Mouse (Mus musculus): ENCODE measurements around the gene Gm10490. TPM values are rescaled to one million over a fixed set of nuclear protein-coding genes. Genes with fewer than 3 reads are reported as not detected.
"Not testable (repeated sequence)": the region's sequence is repeated elsewhere in the genome, so short reads cannot be mapped to it uniquely, and the experiment has no call there.

Gene Gm10490
- polyA plus RNA-seq, 1 experiment from 2014 or later: not detected

DNA sequence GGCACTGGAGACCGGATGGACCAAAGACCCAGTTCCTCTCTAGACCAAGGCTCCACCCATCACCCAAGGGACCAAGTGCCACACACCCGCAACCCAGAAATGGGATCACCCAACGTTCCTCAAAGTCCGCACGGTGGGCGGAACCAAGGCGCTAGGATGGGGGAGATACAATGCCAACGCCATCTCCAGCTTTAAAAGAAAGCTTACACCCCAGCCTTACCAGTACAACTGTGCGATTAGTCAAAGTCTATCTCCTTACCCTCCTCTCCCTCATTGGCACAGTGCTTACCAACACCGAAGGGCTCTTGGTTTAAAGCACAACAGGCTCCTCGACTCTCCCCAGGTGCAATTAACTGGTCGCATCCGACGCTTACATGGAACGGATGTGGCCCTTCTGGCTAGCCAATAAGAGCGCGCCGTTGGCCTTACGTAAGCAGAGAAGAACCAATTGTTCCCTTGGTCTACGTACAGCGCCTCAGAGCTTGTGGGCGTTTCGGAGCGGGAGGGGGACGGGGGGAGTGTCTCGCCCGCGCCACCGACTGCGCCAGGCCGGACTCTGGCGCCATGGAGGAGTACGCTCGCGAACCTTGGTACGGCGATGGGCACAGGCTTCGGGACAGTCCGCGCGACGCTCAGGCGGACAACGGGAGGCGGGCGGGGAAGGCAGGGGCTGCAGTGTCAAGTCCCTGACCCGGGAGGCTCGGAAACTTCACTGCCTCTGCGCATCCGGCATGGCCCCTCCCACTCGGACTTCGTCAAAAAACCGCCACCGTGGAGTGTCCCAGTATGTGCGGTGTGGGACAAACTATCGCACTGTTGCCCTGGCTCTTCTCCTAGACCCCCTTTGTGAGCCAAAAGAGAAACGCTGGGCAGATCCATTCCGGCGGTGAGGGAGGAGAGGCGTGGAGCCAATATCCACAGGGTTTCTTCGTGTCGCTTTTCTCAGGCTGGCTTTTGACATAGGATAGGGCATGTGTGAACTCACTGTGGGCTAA is 10.2 kb upstream of the Gm10490 start, which contains the start of the genes Pqbp1 and Timm17b:
Gene Pqbp1 (minus strand): TSS at position 390 of the 995 bp plus-strand sequence.
Gene Timm17b (plus strand): TSS at position 478 of the 995 bp plus-strand sequence.
- Histone ChIP-seq H3K4me2 (ENCODE audit: low read length) (peak within 1 kb of the TSS; percentile 55), H3K27me3 (ENCODE audit: insufficient read depth, low read length) (no peaks in the 10 kb centered on the region), H3K4me1 (replicated peaks; ENCODE audit: insufficient read depth, low read length) (no peaks in the 10 kb centered on the region), H3K4me3 (replicated peaks; ENCODE audit: low read depth, low read length) (peak within 1 kb of the TSS; percentile 53), H3K9me3 (replicated peaks; ENCODE audit: low read length) (no peaks in the 10 kb centered on the region), H3K27ac (peak within 1 kb of the TSS; percentile 82), H3K9ac (ENCODE audit: low read depth, low read length) (peak within 1 kb of the TSS; percentile 58; the same call in 1 of the 2 replicates), H3K36me3 (ENCODE audit: insufficient read depth, low read length) (no peaks in the 10 kb centered on the region)
- ATAC-seq (replicated peaks; ENCODE audit: low FRiP score, low read depth) (peak; percentile 97), DNase-seq (ENCODE audit: low spot score) (peak; percentile 95)
- 25% methylated on average over 61 of the region's 62 CpGs for WGBS
- no peak for TF ChIP-seq CTCF (IDR thresholded peaks at IDR 0.05; ENCODE audit: low read depth)

DNA sequence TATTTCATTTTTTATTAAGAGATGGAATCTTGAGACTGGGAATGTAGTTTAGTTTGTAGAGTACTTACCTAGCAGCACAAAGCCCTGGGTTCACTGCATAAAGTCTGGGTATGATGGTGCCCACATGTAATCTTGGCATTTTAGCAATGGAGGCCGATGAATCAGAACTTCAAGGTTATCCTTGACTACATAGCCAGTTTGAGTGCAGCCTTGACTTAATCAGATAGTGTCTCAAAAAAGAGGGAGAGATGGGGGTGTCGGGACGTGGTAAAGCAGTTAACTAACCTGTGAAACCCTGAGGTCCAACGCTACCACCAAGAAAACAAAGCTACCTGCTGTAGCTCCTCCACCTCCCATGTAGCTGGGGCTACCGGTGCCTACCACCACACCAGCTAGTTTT is 4.9 kb upstream of the Gm10490 start:
- ATAC-seq (replicated peaks; ENCODE audit: low FRiP score, low read depth): no peak
- DNase-seq (ENCODE audit: low spot score): no peak
- H3K4me1 ChIP-seq (replicated peaks; ENCODE audit: insufficient read depth, low read length): no peaks in the 10 kb centered on the region
- H3K36me3 ChIP-seq (ENCODE audit: insufficient read depth, low read length): no peaks in the 10 kb centered on the region
- no peak for TF ChIP-seq CTCF (IDR thresholded peaks at IDR 0.05; ENCODE audit: low read depth)
- no peak overlapping the region for H3K27ac ChIP-seq
- no peak overlapping the region for H3K9ac ChIP-seq (ENCODE audit: low read depth, low read length)
- no peak overlapping the region for H3K4me2 ChIP-seq (ENCODE audit: low read length)
- WGBS: 85% methylated on average over 5 of the region's 5 CpGs
- H3K9me3 ChIP-seq (replicated peaks; ENCODE audit: low read length): no peaks in the 10 kb centered on the region
- H3K27me3 ChIP-seq (ENCODE audit: insufficient read depth, low read length): no peaks in the 10 kb centered on the region
- H3K4me3 ChIP-seq (replicated peaks; ENCODE audit: low read depth, low read length): no peak overlapping the region

DNA sequence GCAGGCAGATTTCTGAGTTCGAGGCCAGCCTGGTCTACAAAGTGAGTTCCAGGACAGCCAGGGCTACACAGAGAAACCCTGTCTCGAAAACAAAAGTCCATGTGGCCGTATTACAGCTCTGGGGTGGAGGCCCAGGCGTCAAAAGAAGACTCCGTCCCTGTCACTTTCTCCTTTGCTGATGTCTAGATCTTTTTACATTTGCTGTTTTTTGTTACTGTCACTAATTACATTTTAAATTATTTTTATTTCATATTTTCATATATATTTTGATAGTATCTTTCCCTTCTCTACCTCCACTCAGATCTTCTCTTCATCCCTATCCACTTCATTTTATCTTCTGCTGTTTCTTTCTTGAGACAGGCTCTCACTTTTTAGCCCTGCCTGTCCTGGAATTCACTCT is 1.6 kb upstream of the Gm10490 start, which contains the start of gene Gm10491:
Gene Gm10491 (minus strand): TSS at position 101 of the 400 bp plus-strand sequence.
- H3K4me1 ChIP-seq (replicated peaks; ENCODE audit: insufficient read depth, low read length): no peaks in the 10 kb centered on the region
- no peaks in the 10 kb centered on the region for H3K36me3 ChIP-seq (ENCODE audit: insufficient read depth, low read length)
- H3K9ac ChIP-seq (ENCODE audit: low read depth, low read length): no peak within 1 kb of the TSS
- no peak within 1 kb of the TSS for H3K27ac ChIP-seq
- H3K4me3 ChIP-seq (replicated peaks; ENCODE audit: low read depth, low read length): no peak within 1 kb of the TSS
- TF ChIP-seq CTCF (IDR thresholded peaks at IDR 0.05; ENCODE audit: low read depth): no peak
- H3K4me2 ChIP-seq (ENCODE audit: low read length): no peak within 1 kb of the TSS
- H3K27me3 ChIP-seq (ENCODE audit: insufficient read depth, low read length): no peaks in the 10 kb centered on the region
- ATAC-seq (replicated peaks; ENCODE audit: low FRiP score, low read depth) (no peak), DNase-seq (ENCODE audit: low spot score) (no peak)
- WGBS: 83% methylated on average over 5 of the region's 5 CpGs
- H3K9me3 ChIP-seq (replicated peaks; ENCODE audit: low read length): no peaks in the 10 kb centered on the region

DNA sequence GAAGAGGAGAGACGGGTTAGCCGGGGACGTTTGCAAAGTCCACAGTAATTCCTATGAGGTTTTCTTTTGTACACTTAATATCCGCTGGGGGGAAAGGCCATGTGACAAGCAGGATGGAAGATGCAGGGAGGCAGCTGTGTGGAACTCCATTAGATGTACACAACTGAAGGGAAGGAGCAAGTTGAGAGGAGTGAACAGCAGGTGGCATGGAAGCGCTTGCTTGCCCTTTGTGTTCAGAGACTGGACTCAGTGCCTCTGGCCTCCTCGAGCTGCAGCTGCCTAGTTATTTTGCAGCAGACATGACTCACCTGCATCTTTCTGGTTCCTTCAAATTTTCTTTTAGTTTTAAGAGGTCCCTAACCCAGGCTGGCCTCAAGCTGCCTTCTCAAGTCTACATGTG is 1.1 kb downstream of the Gm10490 start:
- no peaks in the 10 kb centered on the region for H3K4me1 ChIP-seq (replicated peaks; ENCODE audit: insufficient read depth, low read length)
- no peak overlapping the region for H3K4me3 ChIP-seq (replicated peaks; ENCODE audit: low read depth, low read length)
- H3K9ac ChIP-seq (ENCODE audit: low read depth, low read length): no peak overlapping the region
- ATAC-seq (replicated peaks; ENCODE audit: low FRiP score, low read depth): no peak
- H3K4me2 ChIP-seq (ENCODE audit: low read length): no peak overlapping the region
- WGBS: 63% methylated on average over 6 of the region's 6 CpGs
- TF ChIP-seq CTCF (IDR thresholded peaks at IDR 0.05; ENCODE audit: low read depth): no peak
- DNase-seq (ENCODE audit: low spot score): no peak
- no peaks in the 10 kb centered on the region for H3K9me3 ChIP-seq (replicated peaks; ENCODE audit: low read length)
- no peaks in the 10 kb centered on the region for H3K36me3 ChIP-seq (ENCODE audit: insufficient read depth, low read length)
- no peaks in the 10 kb centered on the region for H3K27me3 ChIP-seq (ENCODE audit: insufficient read depth, low read length)
- no peak overlapping the region for H3K27ac ChIP-seq

DNA sequence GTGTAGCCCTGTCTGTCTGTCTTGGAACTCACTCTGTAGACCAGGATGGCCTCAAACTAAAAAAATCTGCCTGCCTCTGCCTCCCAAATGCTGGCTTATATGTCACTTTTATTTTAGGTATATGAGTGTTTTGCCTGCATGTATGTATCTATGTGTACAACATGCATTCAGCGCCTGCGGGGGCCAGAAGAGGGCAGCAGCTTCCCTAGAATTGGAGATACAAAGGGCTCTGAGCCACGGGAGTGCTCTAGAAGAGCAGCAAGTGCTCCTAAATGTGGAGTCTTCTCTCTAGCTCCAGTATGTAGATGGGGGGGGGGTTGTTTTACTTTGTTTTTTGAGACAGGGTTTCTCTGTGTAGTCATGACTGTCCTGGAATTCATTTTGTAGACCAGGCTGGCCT is 6.3 kb downstream of the Gm10490 start:
- H3K4me3 ChIP-seq (replicated peaks; ENCODE audit: low read depth, low read length); H3K9me3 ChIP-seq (replicated peaks; ENCODE audit: low read length); H3K4me1 ChIP-seq (replicated peaks; ENCODE audit: insufficient read depth, low read length); H3K27ac ChIP-seq; DNase-seq (ENCODE audit: low spot score); H3K27me3 ChIP-seq (ENCODE audit: insufficient read depth, low read length); ATAC-seq (replicated peaks; ENCODE audit: low FRiP score, low read depth); H3K9ac ChIP-seq (ENCODE audit: low read depth, low read length); H3K4me2 ChIP-seq (ENCODE audit: low read length); H3K36me3 ChIP-seq (ENCODE audit: insufficient read depth, low read length): not testable (repeated sequence)
- TF ChIP-seq CTCF (IDR thresholded peaks at IDR 0.05; ENCODE audit: low read depth): peak; percentile 49
- WGBS: 36% methylated on average over 3 of the region's 3 CpGs

DNA sequence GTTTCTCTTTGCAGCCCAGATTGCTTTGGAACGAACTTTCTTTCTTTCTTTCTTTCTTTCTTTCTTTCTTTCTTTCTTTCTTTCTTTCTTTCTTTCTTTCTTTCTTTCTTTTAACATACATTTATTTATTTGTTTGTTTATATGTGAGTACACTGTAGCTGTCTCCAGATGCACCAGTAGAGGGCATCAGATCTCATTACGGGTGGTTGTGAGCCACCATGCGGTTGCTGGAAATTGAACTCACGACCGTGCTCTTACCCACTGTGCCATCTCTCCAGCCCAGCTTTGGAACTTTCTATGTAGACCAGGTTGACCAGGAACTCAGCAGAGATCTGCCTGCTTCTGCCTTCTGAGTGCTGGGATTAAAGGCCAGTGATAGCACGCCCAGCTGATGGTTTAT is 8.6 kb downstream of the Gm10490 start:
- H3K4me3 ChIP-seq (replicated peaks; ENCODE audit: low read depth, low read length); DNase-seq (ENCODE audit: low spot score); H3K36me3 ChIP-seq (ENCODE audit: insufficient read depth, low read length); H3K9ac ChIP-seq (ENCODE audit: low read depth, low read length); H3K4me2 ChIP-seq (ENCODE audit: low read length); H3K27ac ChIP-seq; H3K27me3 ChIP-seq (ENCODE audit: insufficient read depth, low read length); ATAC-seq (replicated peaks; ENCODE audit: low FRiP score, low read depth); H3K9me3 ChIP-seq (replicated peaks; ENCODE audit: low read length); H3K4me1 ChIP-seq (replicated peaks; ENCODE audit: insufficient read depth, low read length): not testable (repeated sequence)
- peak; percentile 18; the same call in 1 of the 2 replicates for TF ChIP-seq CTCF (IDR thresholded peaks at IDR 0.05; ENCODE audit: low read depth)
- 73% methylated on average over 6 of the region's 6 CpGs for WGBS
